36 mouse cellular contexts compared by ENCODE assay signal in the genomic region with DNA sequence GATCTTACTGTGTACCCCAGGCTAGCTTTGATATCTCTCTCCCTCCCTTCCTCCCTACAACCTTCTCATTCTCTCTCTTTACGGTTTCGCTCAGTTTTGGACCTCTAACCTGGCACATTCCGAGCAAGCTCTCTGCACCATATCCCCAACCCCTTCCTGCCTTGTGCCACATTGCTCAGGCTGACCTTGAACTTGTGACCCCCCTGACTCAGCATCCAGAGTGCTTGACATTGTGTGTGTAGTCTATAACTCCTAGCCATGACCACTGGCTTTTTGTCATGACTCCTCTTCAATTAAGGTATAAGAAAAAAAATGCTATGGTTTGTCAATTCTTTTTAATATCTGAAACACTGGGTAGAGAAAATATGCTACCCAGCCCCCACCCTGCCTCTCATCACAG. TPM values are rescaled to one million over a fixed set of nuclear protein-coding genes. Genes with fewer than 3 reads are reported as not detected.
"Had no signal": no experiment of that assay in that cellular context is flagged by ENCODE, and none has a peak within 500 bp of the region (broad histone marks: within the 10 kb centered on the region; RNA-seq: fewer than 3 reads in every experiment).

No protein-coding gene starts in this region.

- H3K4me3 ChIP-seq: gastrocnemius, adult 2 months; heart, adult 2 months; heart, embryonic 10.5 days; heart, embryonic 12.5 days; hindbrain, embryonic 12.5 days; intestine, embryonic 15.5 days; layer of hippocampus, adult 2 months; left cerebral cortex, adult 2 months; limb, embryonic 10.5 days; limb, embryonic 12.5 days; liver, embryonic 13.5 days; liver, embryonic 15.5 days had no signal

- ATAC-seq: hindbrain, embryonic 16.5 days; inflammation-experienced regulatory T-cells, adult 6 months; intestine, embryonic 15.5 days; intestine, postnatal 0 days had no signal

- H3K4me2 ChIP-seq: heart, embryonic 12.5 days; hindbrain, embryonic 12.5 days; hindbrain, embryonic 14.5 days; intestine, embryonic 15.5 days; limb, embryonic 12.5 days; liver, embryonic 11.5 days; liver, embryonic 13.5 days; liver, embryonic 15.5 days had no signal

- H3K9ac ChIP-seq: heart, embryonic 12.5 days; hindbrain, embryonic 12.5 days; hindbrain, embryonic 14.5 days; intestine, embryonic 15.5 days; limb, embryonic 12.5 days; liver, embryonic 13.5 days; liver, embryonic 15.5 days had no signal

- H3K9me3 ChIP-seq: heart, embryonic 10.5 days; heart, embryonic 12.5 days; hindbrain, embryonic 12.5 days; intestine, embryonic 15.5 days; limb, embryonic 10.5 days; limb, embryonic 12.5 days; liver, embryonic 13.5 days; liver, embryonic 15.5 days had no signal

- H3K27me3 ChIP-seq: heart, embryonic 12.5 days; hindbrain, embryonic 12.5 days; intestine, embryonic 15.5 days; limb, embryonic 12.5 days; liver, embryonic 13.5 days; liver, embryonic 15.5 days had no signal

- DNase-seq: gastrocnemius, adult 2 months; gastrocnemius, postnatal 10 days; gastrocnemius, postnatal 25 days; heart, adult 2 months; heart, postnatal 10 days; heart, postnatal 36 days; kidney, adult 18-20 months; kidney, adult 8-10 months; kidney, postnatal 14 days; kidney, postnatal 4 days; liver; liver, embryonic 13.5 days had no signal

- H3K27ac ChIP-seq: gastrocnemius, adult 2 months; heart, adult 2 months; heart, embryonic 10.5 days; hindbrain, embryonic 12.5 days; hindbrain, embryonic 14.5 days; intestine, embryonic 15.5 days; kidney, postnatal 0 days; layer of hippocampus, adult 2 months; left cerebral cortex, adult 2 months; limb, embryonic 10.5 days; limb, embryonic 12.5 days; liver, embryonic 13.5 days; liver, embryonic 15.5 days had no signal

- H3K4me1 ChIP-seq: intestine, embryonic 15.5 days had no signal

- H3K36me3 ChIP-seq: heart, embryonic 10.5 days; heart, embryonic 12.5 days; hindbrain, embryonic 12.5 days; intestine, embryonic 15.5 days; limb, embryonic 10.5 days; limb, embryonic 12.5 days; liver, embryonic 13.5 days; liver, embryonic 15.5 days had no signal

RNA-seq across cellular contexts. Expression of a gene that starts 1.2 kb away (rescaled TPM):
- total RNA-seq: gastrocnemius, adult 2 months; gastrocnemius, postnatal 10 days; gastrocnemius, postnatal 25 days; gastrocnemius, postnatal 4 days; granulocyte monocyte progenitor cell, adult 5-6 weeks; heart, adult 2 months; heart, postnatal 10 days; heart, postnatal 36 days; hematopoietic stem cell, adult 5-6 weeks; layer of hippocampus, adult 2 months; layer of hippocampus, postnatal 10 days; layer of hippocampus, postnatal 25 days; left cerebral cortex, adult 2 months; left cerebral cortex, postnatal 14 days; left cerebral cortex, postnatal 36 days had no signal
- polyA plus RNA-seq: heart, adult 2 months; heart, embryonic 10.5 days; heart, embryonic 12.5 days; heart, embryonic 14.5 days; heart, embryonic 16.5 days; inflammation-experienced regulatory T-cells, adult 6 months; intestine, postnatal 0 days; limb, embryonic 12.5 days; liver, embryonic 11.5 days; liver, embryonic 13.5 days; liver, embryonic 15.5 days had no signal
